34 mouse cellular contexts compared by ENCODE assay signal in genomic region chr7:118468060-118468459, GRCm38 (mm10). TPM values are rescaled to one million over a fixed set of nuclear protein-coding genes. Genes with fewer than 3 reads are reported as not detected.
A peak's percentile ranks its signal among the peaks of the same experiment; 100 is the strongest.
DNase-seq lines count a peak whose midpoint lies in the region; ATAC-seq and TF ChIP-seq lines count a peak whose summit lies in the region.
"Had no signal": no experiment of that assay in that cellular context is flagged by ENCODE, and none has a peak within 500 bp of the region (broad histone marks: within the 10 kb centered on the region; RNA-seq: fewer than 3 reads in every experiment).

No protein-coding gene starts in this region.

- DNase-seq in gastrocnemius, adult 2 months, result no peak
- DNase-seq in gastrocnemius, adult 8-10 months (ENCODE audit: low spot score in 2 of 2), result no peak
- peak; percentile 41 to 46 for DNase-seq in heart, adult 9 months (ENCODE audit: low spot score in 2 of 2)
- DNase-seq in heart, embryonic 10.5 days (ENCODE audit: low spot score), result no peak
- peak; percentile 62 for DNase-seq in lung, postnatal 0 days (ENCODE audit: low spot score)
- DNase-seq in lung, postnatal 4 days, result no peak
- peak; percentile 49 for DNase-seq in skeletal muscle tissue, adult 2 months (ENCODE audit: low read depth, low spot score)
- DNase-seq: adrenal gland, adult 2 months; adrenal gland, postnatal 14 days; B cell, adult 2 months; cerebellum, adult 11-12 months; cerebellum, adult 8-10 months; cerebellum, postnatal 10 days; cerebellum, postnatal 36 days; embryo, embryonic 11 days; gastrocnemius, postnatal 36 days; heart, postnatal 10 days; heart, postnatal 4 days had no signal

- peak overlapping the region; percentile 65 for H3K27ac ChIP-seq in gastrocnemius, adult 2 months
- no peak overlapping the region for H3K27ac ChIP-seq in heart, embryonic 10.5 days
- H3K27ac ChIP-seq in lung, postnatal 0 days (ENCODE audit: low read length), result no peak overlapping the region
- H3K27ac ChIP-seq: embryonic facial prominence, embryonic 10.5 days; embryonic facial prominence, embryonic 13.5 days; forebrain, embryonic 12.5 days; forebrain, embryonic 15.5 days; heart, embryonic 15.5 days; hindbrain, embryonic 14.5 days; hindbrain, postnatal 0 days had no signal

- no peaks in the 10 kb centered on the region for H3K36me3 ChIP-seq in heart, embryonic 10.5 days
- no peaks in the 10 kb centered on the region for H3K36me3 ChIP-seq in lung, postnatal 0 days (ENCODE audit: insufficient read depth, low read length)
- H3K36me3 ChIP-seq: embryonic facial prominence, embryonic 10.5 days; embryonic facial prominence, embryonic 13.5 days; forebrain, embryonic 12.5 days; forebrain, embryonic 15.5 days; G1E; heart, embryonic 15.5 days had no signal

- peaks cover 17% of the 10 kb centered on the region for H3K4me1 ChIP-seq in heart, embryonic 10.5 days
- H3K4me1 ChIP-seq in lung, postnatal 0 days (ENCODE audit: insufficient read depth, low read depth, low read length), result peaks cover 7% of the 10 kb centered on the region; the same call in 1 of the 2 replicates

- no peaks in the 10 kb centered on the region for H3K9me3 ChIP-seq in heart, embryonic 10.5 days
- no peaks in the 10 kb centered on the region for H3K9me3 ChIP-seq in lung, postnatal 0 days (ENCODE audit: low read length)
- H3K9me3 ChIP-seq: embryonic facial prominence, embryonic 10.5 days; embryonic facial prominence, embryonic 13.5 days; forebrain, embryonic 12.5 days; forebrain, embryonic 15.5 days; G1E; heart, embryonic 15.5 days had no signal

- H3K4me2 ChIP-seq in lung, postnatal 0 days (replicated peaks; ENCODE audit: low read depth, low read length), result no peak overlapping the region
- H3K4me2 ChIP-seq: embryonic facial prominence, embryonic 13.5 days; forebrain, embryonic 12.5 days; forebrain, embryonic 15.5 days; heart, embryonic 11.5 days; heart, embryonic 15.5 days; hindbrain, embryonic 14.5 days had no signal

- H3K4me3 ChIP-seq in gastrocnemius, adult 2 months, result no peak overlapping the region
- H3K4me3 ChIP-seq in heart, embryonic 10.5 days, result no peak overlapping the region
- H3K4me3 ChIP-seq in lung, postnatal 0 days (ENCODE audit: low read depth, low read length), result no peak overlapping the region
- H3K4me3 ChIP-seq: embryonic facial prominence, embryonic 10.5 days; embryonic facial prominence, embryonic 13.5 days; erythroblast, embryonic 14.5 days; forebrain, embryonic 12.5 days; forebrain, embryonic 15.5 days; heart, embryonic 15.5 days had no signal

- WGBS in heart, embryonic 10.5 days, result 82% methylated on average over 3 of the region's 3 CpGs
- WGBS in lung, postnatal 0 days, result 78% methylated on average over 3 of the region's 3 CpGs

- H3K9ac ChIP-seq in lung, postnatal 0 days (replicated peaks; ENCODE audit: low read depth), result no peak overlapping the region
- H3K9ac ChIP-seq: embryonic facial prominence, embryonic 13.5 days; forebrain, embryonic 12.5 days; forebrain, embryonic 15.5 days; heart, embryonic 15.5 days; hindbrain, embryonic 14.5 days had no signal

- intact Hi-C loops in gastrocnemius, adult 2 months (cut with DNase I), result no loop called here

- H3K27me3 ChIP-seq in heart, embryonic 10.5 days (ENCODE audit: insufficient read depth, poor library complexity, severe bottlenecking), result no peaks in the 10 kb centered on the region
- H3K27me3 ChIP-seq in lung, postnatal 0 days (replicated peaks; ENCODE audit: insufficient read depth, low read length), result no peaks in the 10 kb centered on the region
- H3K27me3 ChIP-seq: embryonic facial prominence, embryonic 13.5 days; forebrain, embryonic 12.5 days; forebrain, embryonic 15.5 days; heart, embryonic 15.5 days; Patski had no signal

- no peak for ATAC-seq in lung, postnatal 0 days
- ATAC-seq in megakaryocyte, adult 5-6 weeks (ENCODE audit: poor library complexity, severe bottlenecking), result no peak
- ATAC-seq: forebrain, embryonic 15.5 days; hindbrain, postnatal 0 days; inflammation-experienced regulatory T-cells, adult 6 months; intestine, embryonic 16.5 days; Patski had no signal

- no peak for TF ChIP-seq CTCF in gastrocnemius, adult 2 months (IDR thresholded peaks at IDR 0.05)
- TF ChIP-seq CTCF in lung, postnatal 0 days (IDR thresholded peaks at IDR 0.05), result no peak

- TF ChIP-seq EP300 in lung, postnatal 0 days (IDR thresholded peaks at IDR 0.05), result no peak

RNA-seq across cellular contexts. Expression of gene Syt17, which starts 20.0 kb away (rescaled TPM):
- under 1 TPM; 0.41 to 0.61 TPM for total RNA-seq in gastrocnemius, adult 2 months (2021)
- total RNA-seq in gastrocnemius, adult 8-10 months (2022), result under 1 TPM in 2 of 4 experiments, not detected in 2; 0.12 to 0.72 TPM
- 0.74 and 1.3 TPM in 2 replicates for polyA plus RNA-seq in heart, embryonic 10.5 days (2016; fragmentation: Nextera tagmentation; extraction: Ambion mirVana)
- 4.3 and 4.4 TPM in 2 replicates for polyA plus RNA-seq in lung, postnatal 0 days (2015; fragmentation: Nextera tagmentation; extraction: Ambion mirVana)
- not detected in 2 replicates for total RNA-seq in megakaryocyte, adult 5-6 weeks (2015)
- not detected in 2 replicates for total RNA-seq in megakaryocyte, adult 5-6 weeks (2017)
- total RNA-seq: CH12.LX; G1E; granulocyte monocyte progenitor cell, adult 5-6 weeks had no signal
- polyA plus RNA-seq: G1E had no signal

RNA-seq across cellular contexts. Expression of gene Itpripl2, which starts 23.7 kb away (rescaled TPM):
- total RNA-seq in gastrocnemius, adult 2 months (2021), result 1 to 10 TPM; 6.3 to 9.9 TPM
- 1 to 10 TPM; 4.4 to 6.9 (median 4.9) TPM for total RNA-seq in gastrocnemius, adult 8-10 months (2022)
- polyA plus RNA-seq in heart, embryonic 10.5 days (2016; fragmentation: Nextera tagmentation; extraction: Ambion mirVana), result 1.6 and 2.2 TPM in 2 replicates
- polyA plus RNA-seq in lung, postnatal 0 days (2015; fragmentation: Nextera tagmentation; extraction: Ambion mirVana), result 14.5 and 16.2 TPM in 2 replicates
- total RNA-seq in megakaryocyte, adult 5-6 weeks (2015), result 16.5 and 17.1 TPM in 2 replicates
- 32.1 and 36.1 TPM in 2 replicates for total RNA-seq in megakaryocyte, adult 5-6 weeks (2017)
- total RNA-seq: CH12.LX had no signal
- polyA plus RNA-seq: erythroblast, embryonic 14.5 days; G1E had no signal

Comparison
In these comparisons a context has a peak if more than half of its experiments do, and no peak if none do; other contexts are left out.
1. DNase-seq: peak in heart, adult 9 months (2 of 2), lung, postnatal 0 days (single experiment) and skeletal muscle tissue, adult 2 months (single experiment); none in gastrocnemius, adult 2 months (single experiment), gastrocnemius, adult 8-10 months (0 of 2), heart, embryonic 10.5 days (single experiment) and lung, postnatal 4 days (0 of 2).